Mouse (Mus musculus) myocyte (in vitro differentiated cells): Measurements from ENCODE around the gene Zfp428. TPM values are rescaled to one million over a fixed set of nuclear protein-coding genes. Genes with fewer than 3 reads are reported as not detected.

Experiments
- H3K27me3 ChIP-seq: one replicate; pipeline ENCODE4 v1.6.1; 2011; ENCODE audit not compliant: control insufficient read depth, insufficient read depth, insufficient read length
- H3K36me3 ChIP-seq: one replicate; pipeline ENCODE4 v1.6.1; 2011; ENCODE audit not compliant: control insufficient read depth, insufficient read depth
- H3K4me2 ChIP-seq: one replicate; pipeline ENCODE4 v1.6.1; 2011; ENCODE audit warnings: low read depth, control low read depth
- H3K4me3 ChIP-seq: one replicate; pipeline ENCODE4 v1.5.1; 2011; ENCODE audit warnings: mild to moderate bottlenecking, control low read depth, moderate library complexity
- H3K79me2 ChIP-seq: one replicate; pipeline ENCODE4 v1.6.1; 2011; ENCODE audit not compliant: control insufficient read depth, insufficient read depth
- H3ac ChIP-seq: one replicate; pipeline ENCODE4 v1.6.1; 2011; ENCODE audit not compliant: control insufficient read depth, insufficient read length
- CEBPB ChIP-seq: IDR thresholded peaks from 2 replicates; pipeline ENCODE4 v1.6.1; 2011; ENCODE audit warnings: mild to moderate bottlenecking, moderate library complexity; ENCODE audit not compliant: poor library complexity, insufficient read depth, severe bottlenecking
- E2F4 ChIP-seq: IDR thresholded peaks from one replicate; pipeline ENCODE4 v1.6.1; 2011; ENCODE audit warnings: mild to moderate bottlenecking, control low read depth, moderate library complexity; ENCODE audit not compliant: insufficient read depth
- MAX ChIP-seq: IDR thresholded peaks from one replicate; pipeline ENCODE4 v1.6.1; 2011; ENCODE audit warnings: low read depth, mild to moderate bottlenecking, control low read depth
- MYOD1 ChIP-seq, 3 experiments: IDR thresholded peaks; one replicate each; pipeline ENCODE4 v1.6.1; 2011; ENCODE audit warnings: control low read depth in 2 of 3, low read depth in 2 of 3, mild to moderate bottlenecking in 2 of 3, moderate library complexity in 1 of 3; ENCODE audit not compliant: insufficient read length in 2 of 3, control insufficient read depth in 1 of 3
- MYOG ChIP-seq, 3 experiments: IDR thresholded peaks; one replicate each; pipeline ENCODE4 v1.6.1; 2011; ENCODE audit warnings: control low read depth in 2 of 3, low read depth in 2 of 3, mild to moderate bottlenecking in 2 of 3; ENCODE audit not compliant: insufficient read length in 2 of 3, control insufficient read depth in 1 of 3, insufficient read depth in 1 of 3
- POLR2A ChIP-seq: IDR thresholded peaks from one replicate; pipeline ENCODE4 v1.6.1; 2011; ENCODE audit warnings: low read depth, mild to moderate bottlenecking, control low read depth, moderate library complexity; ENCODE audit not compliant: insufficient read length
- POLR2AphosphoS2 ChIP-seq: IDR thresholded peaks from one replicate; pipeline ENCODE4 v1.6.1; 2011; ENCODE audit warnings: low read depth, control low read depth; ENCODE audit not compliant: insufficient read length
- REST ChIP-seq: IDR thresholded peaks from one replicate; pipeline ENCODE4 v1.6.1; 2011; ENCODE audit warnings: mild to moderate bottlenecking, control low read depth, moderate library complexity; ENCODE audit not compliant: insufficient read depth, insufficient read length
- SRF ChIP-seq: IDR thresholded peaks from one replicate; pipeline ENCODE4 v1.6.1; 2011; ENCODE audit warnings: low read depth; ENCODE audit not compliant: control insufficient read depth, insufficient read length
- TCF12 ChIP-seq: IDR thresholded peaks from one replicate; pipeline ENCODE4 v1.6.1; 2011; ENCODE audit warnings: mild to moderate bottlenecking, control low read depth; ENCODE audit not compliant: poor library complexity, insufficient read depth, severe bottlenecking
- TCF3 ChIP-seq: IDR thresholded peaks from one replicate; pipeline ENCODE4 v1.6.1; 2011; ENCODE audit warnings: low read depth, control low read depth; ENCODE audit not compliant: insufficient read length
- USF1 ChIP-seq: IDR thresholded peaks from one replicate; pipeline ENCODE4 v1.6.1; 2011; ENCODE audit warnings: low read depth, mild to moderate bottlenecking, control low read depth, moderate library complexity
- polyA plus RNA-seq: library from polyadenylated mRNA; unstranded; fragments of >200 nt; fragmentation: generic; extraction: Trizol; gene quantifications from one replicate; pipeline ENCODE4 v1.2.1, GENCODE M21; 2012; ENCODE audit warnings: missing spikeins

Gene Zfp428
- polyA plus RNA-seq, 1 experiment: 30.0 TPM

DNA sequence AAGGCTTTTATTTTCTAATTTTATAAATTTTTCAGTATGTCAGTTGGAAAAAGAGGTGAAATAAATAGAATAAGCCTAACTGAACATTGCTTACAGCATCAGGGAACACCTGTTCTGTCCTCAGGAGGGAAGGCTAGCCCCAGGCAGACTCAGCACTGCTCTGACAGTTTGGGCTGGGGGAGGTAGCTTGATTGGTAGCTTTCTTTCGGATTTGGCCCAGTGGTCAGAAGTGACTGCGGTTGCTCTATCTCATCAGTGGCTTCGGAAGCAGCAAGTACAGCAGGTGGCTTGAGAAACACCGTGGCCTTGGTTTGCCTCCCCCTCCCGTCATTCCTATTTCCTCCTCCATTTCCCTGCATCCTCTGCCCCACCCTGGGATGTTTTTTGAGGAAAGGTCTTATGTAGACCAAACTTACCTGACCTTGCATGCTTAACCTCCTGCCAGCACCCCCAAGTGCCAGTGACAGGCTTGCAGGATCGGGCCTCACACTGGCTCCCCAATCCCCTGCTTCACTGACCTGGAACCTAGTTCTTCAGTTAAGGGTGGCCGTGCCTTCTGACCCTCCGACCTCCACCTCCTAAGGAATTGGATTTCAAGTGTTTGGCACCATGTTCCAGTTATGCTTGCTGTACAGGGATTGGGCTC, 56.5 kb downstream of the Zfp428 start:
- H3K4me3 ChIP-seq: no peak overlapping the region
- no peak for TF ChIP-seq REST
- no peak for TF ChIP-seq TCF12
- no peak for TF ChIP-seq MAX
- no peak for TF ChIP-seq E2F4
- TF ChIP-seq TCF3: no peak
- TF ChIP-seq POLR2AphosphoS2: no peak
- TF ChIP-seq SRF: no peak
- no peak for TF ChIP-seq USF1
- TF ChIP-seq MYOG (IDR thresholded peaks at IDR 0.05; ENCODE audit: control insufficient read depth in 1 of 3, insufficient read depth in 1 of 3, insufficient read length in 2 of 3, low read depth in 2 of 3): no peak
- no peak for TF ChIP-seq CEBPB
- no peak for TF ChIP-seq MYOD1 (IDR thresholded peaks at IDR 0.05; ENCODE audit: control insufficient read depth in 1 of 3, insufficient read length in 2 of 3, low read depth in 2 of 3)
- TF ChIP-seq POLR2A: no peak
- no peaks in the 10 kb centered on the region for H3K79me2 ChIP-seq
- no peaks in the 10 kb centered on the region for H3K27me3 ChIP-seq
- H3ac ChIP-seq: no peak overlapping the region
- no peak overlapping the region for H3K4me2 ChIP-seq
- peaks cover 4% of the 10 kb centered on the region for H3K36me3 ChIP-seq

GRCm38 (mm10) chr7:24563837-24564206, 57.0 kb downstream of the Zfp428 start:
- Histone ChIP-seq H3K36me3 (peaks cover 4% of the 10 kb centered on the region), H3K4me3 (no peak overlapping the region), H3K79me2 (no peaks in the 10 kb centered on the region), H3K27me3 (no peaks in the 10 kb centered on the region), H3K4me2 (no peak overlapping the region), H3ac (no peak overlapping the region)
- TF ChIP-seq REST (no peak), E2F4 (no peak), CEBPB (no peak), POLR2AphosphoS2 (no peak), MAX (no peak), MYOG (IDR thresholded peaks at IDR 0.05; ENCODE audit: control insufficient read depth in 1 of 3, insufficient read depth in 1 of 3, insufficient read length in 2 of 3, low read depth in 2 of 3) (no peak), TCF3 (no peak)

DNA sequence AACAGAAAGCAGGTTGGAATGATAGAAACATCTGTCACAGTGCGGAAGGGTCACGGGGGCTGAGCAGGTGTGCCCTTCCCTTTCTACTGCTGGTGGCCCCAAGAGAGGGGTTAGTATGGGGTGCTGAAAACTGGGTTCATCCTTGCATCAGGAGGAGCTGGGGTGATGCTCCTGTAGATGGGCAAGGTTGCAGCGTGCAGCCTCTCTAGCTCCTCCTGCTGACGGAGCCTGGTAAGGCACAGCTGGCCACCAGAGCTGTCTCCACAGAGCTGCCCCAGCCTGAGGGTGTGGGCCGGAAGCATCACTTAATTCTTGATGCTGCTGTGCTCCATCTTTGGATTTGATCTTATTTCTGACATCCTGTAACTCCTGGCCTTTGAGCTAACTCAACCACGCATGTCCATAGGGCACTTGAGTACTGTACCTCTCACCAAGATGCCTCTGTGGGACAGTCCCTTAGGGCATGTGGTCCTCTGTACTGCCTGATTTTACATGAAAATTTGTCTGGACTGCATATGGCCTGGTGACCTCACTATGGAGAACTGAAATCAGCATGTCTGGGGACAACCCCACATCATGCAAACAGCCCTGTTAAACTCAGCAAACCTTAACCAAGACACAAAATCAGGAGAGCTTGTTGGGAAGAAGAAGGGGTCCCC, 57.9 kb downstream of the Zfp428 start:
- Histone ChIP-seq H3K79me2 (no peaks in the 10 kb centered on the region), H3K36me3 (peaks cover 4% of the 10 kb centered on the region), H3K4me3 (no peak overlapping the region)

More for the DNA sequence above, 57.9 kb downstream of the Zfp428 start:
- TF ChIP-seq E2F4 (no peak), TCF3 (no peak), POLR2A (no peak), SRF (no peak)
- no peaks in the 10 kb centered on the region for H3K27me3 ChIP-seq
- H3ac ChIP-seq: no peak overlapping the region
- H3K4me2 ChIP-seq: no peak overlapping the region

Other genes with a start within 250 kb of the Zfp428 start
- 1.4 TPM for gene Zfp93, start 236.6 kb upstream of the Zfp428 start, polyA plus RNA-seq
- 4.3 TPM for gene Zfp61, start 205.8 kb upstream of the Zfp428 start, polyA plus RNA-seq
- gene Zfp94, start 190.3 kb upstream of the Zfp428 start, polyA plus RNA-seq: 2.1 TPM
- gene Tescl, start 173.1 kb upstream of the Zfp428 start, polyA plus RNA-seq: 0.05 TPM
- gene Lypd5, start 157.8 kb upstream of the Zfp428 start, polyA plus RNA-seq: not detected
- 37.4 TPM for gene Kcnn4, start 136.7 kb upstream of the Zfp428 start, polyA plus RNA-seq
- gene Smg9, start 107.4 kb upstream of the Zfp428 start, polyA plus RNA-seq: 17.4 TPM
- gene Irgc1, start 54.7 kb upstream of the Zfp428 start, polyA plus RNA-seq: 0.32 TPM
- gene Plaur, start 44.5 kb upstream of the Zfp428 start, polyA plus RNA-seq: 32.5 TPM
- gene Cadm4, start 25.0 kb upstream of the Zfp428 start, polyA plus RNA-seq: 54.4 TPM
- gene AC161166.1, start 5.4 kb downstream of the Zfp428 start, polyA plus RNA-seq: 0.10 TPM
- gene Irgq, start 23.7 kb downstream of the Zfp428 start, polyA plus RNA-seq: 17.4 TPM
- gene Pinlyp, start 39.1 kb downstream of the Zfp428 start, polyA plus RNA-seq: 0.17 TPM
- gene Xrcc1, start 39.3 kb downstream of the Zfp428 start, polyA plus RNA-seq: 32.7 TPM
- gene Ethe1, start 80.5 kb downstream of the Zfp428 start, polyA plus RNA-seq: 34.7 TPM
- 0.12 TPM for gene Zfp575, start 80.6 kb downstream of the Zfp428 start, polyA plus RNA-seq
- 11.5 TPM for gene Phldb3, start 103.8 kb downstream of the Zfp428 start, polyA plus RNA-seq
- not detected for gene Lypd3, start 129.5 kb downstream of the Zfp428 start, polyA plus RNA-seq
- gene Tex101, start 169.7 kb downstream of the Zfp428 start, polyA plus RNA-seq: not detected
- gene BC049730, start 202.2 kb downstream of the Zfp428 start, polyA plus RNA-seq: not detected
- not detected for gene Gm4763, start 219.9 kb downstream of the Zfp428 start, polyA plus RNA-seq